Mouse (Mus musculus): Measurements from ENCODE around the gene Rhot2.
A peak's percentile ranks its signal among the peaks of the same experiment; 100 is the strongest.
"Not testable (repeated sequence)": the region's sequence is repeated elsewhere in the genome, so short reads cannot be mapped to it uniquely, and the experiment has no call there.

Rhot2 gene

GRCm38 (mm10) chr17:25828223-25828594 lies 16.4 kb downstream of the Rhot2 start:
- no peak for DNase-seq (ENCODE audit: low read depth, low spot score)

GRCm38 (mm10) chr17:25827546-25828222 lies 17.0 kb downstream of the Rhot2 start:
- no peak for DNase-seq (ENCODE audit: low read depth, low spot score)

- DNase-seq (ENCODE audit: low read depth, low spot score) = no peak
These were observed 17.6 kb downstream of the Rhot2 start for GRCm38 (mm10) chr17:25827011-25827410.

GRCm38 (mm10) chr17:25825984-25826570 lies 18.6 kb downstream of the Rhot2 start:
- DNase-seq (ENCODE audit: low read depth, low spot score) = no peak

GRCm38 (mm10) chr17:25825311-25825710 lies 19.3 kb downstream of the Rhot2 start:
- no peak for DNase-seq (ENCODE audit: low read depth, low spot score)

GRCm38 (mm10) chr17:25824362-25825142 lies 20.1 kb downstream of the Rhot2 start:
- no peak for DNase-seq (ENCODE audit: low read depth, low spot score)

GRCm38 (mm10) chr17:25823452-25823851 lies 21.2 kb downstream of the Rhot2 start, which contains the start of gene Wdr24:
Wdr24 (plus strand) TSS chr17:25823627.
- peak; percentile 94 for DNase-seq (ENCODE audit: low read depth, low spot score)

GRCm38 (mm10) chr17:25818851-25819780 lies 25.5 kb downstream of the Rhot2 start:
- DNase-seq (ENCODE audit: low read depth, low spot score) = no peak

GRCm38 (mm10) chr17:25817662-25818061 lies 27.0 kb downstream of the Rhot2 start:
- no peak for DNase-seq (ENCODE audit: low read depth, low spot score)

GRCm38 (mm10) chr17:25813471-25813870 lies 31.2 kb downstream of the Rhot2 start:
- peak; percentile 90 for DNase-seq (ENCODE audit: low read depth, low spot score)

- no peak for DNase-seq (ENCODE audit: low read depth, low spot score)
These were observed 33.8 kb downstream of the Rhot2 start for GRCm38 (mm10) chr17:25810890-25811289.

GRCm38 (mm10) chr17:25809606-25810340 lies 34.9 kb downstream of the Rhot2 start:
- DNase-seq (ENCODE audit: low read depth, low spot score) = no peak

GRCm38 (mm10) chr17:25808789-25809605 lies 35.7 kb downstream of the Rhot2 start, which contains the start of gene Fbxl16:
Fbxl16 (plus strand) TSS chr17:25809085.
- DNase-seq (ENCODE audit: low read depth, low spot score) = peak; percentile 92

GRCm38 (mm10) chr17:25808028-25808427 lies 36.6 kb downstream of the Rhot2 start:
- no peak for DNase-seq (ENCODE audit: low read depth, low spot score)

GRCm38 (mm10) chr17:25807452-25807851 lies 37.2 kb downstream of the Rhot2 start:
- DNase-seq (ENCODE audit: low read depth, low spot score) = not testable (repeated sequence)

GRCm38 (mm10) chr17:25806507-25806906 lies 38.1 kb downstream of the Rhot2 start:
- DNase-seq (ENCODE audit: low read depth, low spot score) = no peak

- peak; percentile 86 for DNase-seq (ENCODE audit: low read depth, low spot score)
These were observed 41.7 kb downstream of the Rhot2 start for GRCm38 (mm10) chr17:25802825-25803517.

GRCm38 (mm10) chr17:25801029-25801428 lies 43.6 kb downstream of the Rhot2 start:
- no peak for DNase-seq (ENCODE audit: low read depth, low spot score)

- no peak for DNase-seq (ENCODE audit: low read depth, low spot score)
These were observed 47.7 kb downstream of the Rhot2 start, which contains the start of gene Metrn for GRCm38 (mm10) chr17:25796951-25797369. Metrn (minus strand) TSS chr17:25797136.

All from telencephalon, adult 2 months (tissue).